Mouse (Mus musculus): Measurements from ENCODE around the gene Fut11. TPM values are rescaled to one million over a fixed set of nuclear protein-coding genes. Genes with fewer than 3 reads are reported as not detected.
"Not testable (repeated sequence)": the region's sequence is repeated elsewhere in the genome, so short reads cannot be mapped to it uniquely, and the experiment has no call there.

The Fut11 gene
- polyA plus RNA-seq, 1 experiment, result 8.0 TPM

GRCm38 (mm10) chr14:20702741-20703381 is 8.1 kb downstream of the Fut11 start, which contains the start of gene Chchd1:
Gene Chchd1, plus strand, starts transcription at chr14:20703006.
- H3K36me3 ChIP-seq (ENCODE audit: control insufficient read depth, insufficient read depth, low read length, poor library complexity, severe bottlenecking), result peaks cover 8% of the 10 kb centered on the region; the same call in 1 of the 2 replicates
- H3K27ac ChIP-seq (ENCODE audit: insufficient read depth, low read length), result peak within 1 kb of the TSS; percentile 83
- peak within 1 kb of the TSS; percentile 96 for H3K4me3 ChIP-seq (ENCODE audit: low read depth, low read length)
- peak within 1 kb of the TSS; percentile 90 for H3K9ac ChIP-seq (ENCODE audit: low read depth, poor library complexity, severe bottlenecking)
- H3K9me3 ChIP-seq (replicated peaks; ENCODE audit: control insufficient read depth, insufficient read depth, low read length, poor library complexity, severe bottlenecking), result no peaks in the 10 kb centered on the region
- peaks cover 2% of the 10 kb centered on the region for H3K4me1 ChIP-seq (ENCODE audit: control insufficient read depth, insufficient read depth, low read length)
- H3K27me3 ChIP-seq (ENCODE audit: control insufficient read depth, insufficient read depth, low read length, poor library complexity, severe bottlenecking), result no peaks in the 10 kb centered on the region
- TF ChIP-seq POLR2A (IDR thresholded peaks at IDR 0.05; ENCODE audit: insufficient read depth, low read length) (peak; percentile 68), EP300 (IDR thresholded peaks at IDR 0.05; ENCODE audit: insufficient read depth, low read depth, low read length) (peak; percentile 72; the same call in 1 of the 2 replicates), CTCF (IDR thresholded peaks at IDR 0.05; ENCODE audit: low read depth, low read length) (no peak)

GRCm38 (mm10) chr14:20703461-20703860 is 8.7 kb downstream of the Fut11 start:
- H3K27ac ChIP-seq (ENCODE audit: insufficient read depth, low read length), result peak overlapping the region; percentile 83
- not testable (repeated sequence) for H3K36me3 ChIP-seq (ENCODE audit: control insufficient read depth, insufficient read depth, low read length, poor library complexity, severe bottlenecking); H3K27me3 ChIP-seq (ENCODE audit: control insufficient read depth, insufficient read depth, low read length, poor library complexity, severe bottlenecking); H3K9me3 ChIP-seq (replicated peaks; ENCODE audit: control insufficient read depth, insufficient read depth, low read length, poor library complexity, severe bottlenecking); H3K4me1 ChIP-seq (ENCODE audit: control insufficient read depth, insufficient read depth, low read length)
- peak overlapping the region; percentile 90 for H3K9ac ChIP-seq (ENCODE audit: low read depth, poor library complexity, severe bottlenecking)
- H3K4me3 ChIP-seq (ENCODE audit: low read depth, low read length), result peak overlapping the region; percentile 96

GRCm38 (mm10) chr14:20707201-20708190 is 12.7 kb downstream of the Fut11 start, which contains the start of gene Zswim8:
Gene Zswim8, plus strand, starts transcription at chr14:20707552.
- H3K9ac ChIP-seq (ENCODE audit: low read depth, poor library complexity, severe bottlenecking), result peak within 1 kb of the TSS; percentile 75
- H3K4me3 ChIP-seq (ENCODE audit: low read depth, low read length), result peak within 1 kb of the TSS; percentile 75
- no peaks in the 10 kb centered on the region for H3K27me3 ChIP-seq (ENCODE audit: control insufficient read depth, insufficient read depth, low read length, poor library complexity, severe bottlenecking)
- H3K36me3 ChIP-seq (ENCODE audit: control insufficient read depth, insufficient read depth, low read length, poor library complexity, severe bottlenecking), result no peaks in the 10 kb centered on the region
- no peak within 1 kb of the TSS for H3K27ac ChIP-seq (ENCODE audit: insufficient read depth, low read length)
- H3K4me1 ChIP-seq (ENCODE audit: control insufficient read depth, insufficient read depth, low read length), result no peaks in the 10 kb centered on the region
- no peaks in the 10 kb centered on the region for H3K9me3 ChIP-seq (replicated peaks; ENCODE audit: control insufficient read depth, insufficient read depth, low read length, poor library complexity, severe bottlenecking)
- TF ChIP-seq POLR2A (IDR thresholded peaks at IDR 0.05; ENCODE audit: insufficient read depth, low read length) (no peak), EP300 (IDR thresholded peaks at IDR 0.05; ENCODE audit: insufficient read depth, low read depth, low read length) (no peak), CTCF (IDR thresholded peaks at IDR 0.05; ENCODE audit: low read depth, low read length) (no peak)

- H3K4me1 ChIP-seq (ENCODE audit: control insufficient read depth, insufficient read depth, low read length), result no peaks in the 10 kb centered on the region
- no peaks in the 10 kb centered on the region for H3K36me3 ChIP-seq (ENCODE audit: control insufficient read depth, insufficient read depth, low read length, poor library complexity, severe bottlenecking)
- peak overlapping the region; percentile 75 for H3K4me3 ChIP-seq (ENCODE audit: low read depth, low read length)
- peak overlapping the region; percentile 75; the same call in 1 of the 2 replicates for H3K9ac ChIP-seq (ENCODE audit: low read depth, poor library complexity, severe bottlenecking)
- H3K27ac ChIP-seq (ENCODE audit: insufficient read depth, low read length), result no peak overlapping the region
- TF ChIP-seq EP300 (IDR thresholded peaks at IDR 0.05; ENCODE audit: insufficient read depth, low read depth, low read length) (no peak), CTCF (IDR thresholded peaks at IDR 0.05; ENCODE audit: low read depth, low read length) (no peak), POLR2A (IDR thresholded peaks at IDR 0.05; ENCODE audit: insufficient read depth, low read length) (no peak)
- H3K27me3 ChIP-seq (ENCODE audit: control insufficient read depth, insufficient read depth, low read length, poor library complexity, severe bottlenecking), result no peaks in the 10 kb centered on the region
- no peaks in the 10 kb centered on the region for H3K9me3 ChIP-seq (replicated peaks; ENCODE audit: control insufficient read depth, insufficient read depth, low read length, poor library complexity, severe bottlenecking)
Measured at GRCm38 (mm10) chr14:20708239-20708638, 13.5 kb downstream of the Fut11 start.

GRCm38 (mm10) chr14:20713832-20714231 is 19.1 kb downstream of the Fut11 start:
- H3K36me3 ChIP-seq (ENCODE audit: control insufficient read depth, insufficient read depth, low read length, poor library complexity, severe bottlenecking), result no peaks in the 10 kb centered on the region
- H3K9ac ChIP-seq (ENCODE audit: low read depth, poor library complexity, severe bottlenecking), result peak overlapping the region; percentile 34; the same call in 1 of the 2 replicates
- H3K27me3 ChIP-seq (ENCODE audit: control insufficient read depth, insufficient read depth, low read length, poor library complexity, severe bottlenecking), result no peaks in the 10 kb centered on the region
- no peak overlapping the region for H3K27ac ChIP-seq (ENCODE audit: insufficient read depth, low read length)
- TF ChIP-seq EP300 (IDR thresholded peaks at IDR 0.05; ENCODE audit: insufficient read depth, low read depth, low read length), result no peak
- no peak for TF ChIP-seq CTCF (IDR thresholded peaks at IDR 0.05; ENCODE audit: low read depth, low read length)
- TF ChIP-seq POLR2A (IDR thresholded peaks at IDR 0.05; ENCODE audit: insufficient read depth, low read length), result no peak
- no peaks in the 10 kb centered on the region for H3K9me3 ChIP-seq (replicated peaks; ENCODE audit: control insufficient read depth, insufficient read depth, low read length, poor library complexity, severe bottlenecking)
- H3K4me3 ChIP-seq (ENCODE audit: low read depth, low read length), result peak overlapping the region; percentile 42
- H3K4me1 ChIP-seq (ENCODE audit: control insufficient read depth, insufficient read depth, low read length), result no peaks in the 10 kb centered on the region

All from ES-Bruce4 (cell line).